Mouse (Mus musculus) brain, embryonic 14.5 days (tissue): ENCODE data around the gene Ints6.

Experiments used
- CTCF ChIP-seq: fragments of 200-500 bp; IDR thresholded peaks from 2 replicates; pipeline ENCODE4 v1.5.1; 2012; ENCODE audit warnings: inconsistent platforms, mild to moderate bottlenecking, moderate library complexity, borderline replicate concordance; ENCODE audit not compliant: insufficient read depth, insufficient read length; ENCODE audit errors: extremely low read depth
- POLR2A ChIP-seq: fragments of 200-500 bp; IDR thresholded peaks from 2 replicates; pipeline ENCODE4 v1.6.1; 2012; ENCODE audit warnings: mild to moderate bottlenecking, inconsistent platforms, borderline replicate concordance; ENCODE audit not compliant: poor library complexity, insufficient read depth, insufficient read length, severe bottlenecking; ENCODE audit errors: extremely low read depth

- TF ChIP-seq POLR2A, result 0 out of 2 replicates have a peak, but pooled peaks have one; percentile 45
- no peak for TF ChIP-seq CTCF
These were observed 1.1 kb downstream of the Ints6 start for GRCm38 (mm10) chr14:62759771-62760320.
